Mouse (Mus musculus) olfactory bulb, adult 2 months (tissue): ENCODE data around the gene Xlr5c. TPM values are rescaled to one million over a fixed set of nuclear protein-coding genes. Genes with fewer than 3 reads are reported as not detected.
"Not testable (repeated sequence)": the region's sequence is repeated elsewhere in the genome, so short reads cannot be mapped to it uniquely, and the experiment has no call there.

Experiments
- H3K27ac ChIP-seq: fragments of 200-500 bp; 2 replicates; pipeline ENCODE4 v1.5.1; 2012; ENCODE audit warnings: low read depth, low read length; ENCODE audit not compliant: insufficient read depth
- H3K4me1 ChIP-seq: fragments of 200-500 bp; 2 replicates; pipeline ENCODE4 v1.6.1; 2012; ENCODE audit warnings: low read length; ENCODE audit not compliant: control insufficient read depth, insufficient read depth
- H3K4me3 ChIP-seq: fragments of 200-500 bp; 2 replicates; pipeline ENCODE4 v1.5.1; 2012; ENCODE audit warnings: mild to moderate bottlenecking, low read depth, low read length, moderate library complexity; ENCODE audit not compliant: insufficient read depth
- CTCF ChIP-seq: fragments of 200-500 bp; IDR thresholded peaks from 2 replicates; pipeline ENCODE4 v1.5.1; 2012; ENCODE audit warnings: low read depth, mild to moderate bottlenecking, low read length, moderate library complexity; ENCODE audit not compliant: insufficient read depth
- POLR2A ChIP-seq: fragments of 200-500 bp; IDR thresholded peaks from 2 replicates; pipeline ENCODE4 v1.6.1; 2012; ENCODE audit warnings: mild to moderate bottlenecking, low read depth, low read length, moderate library complexity; ENCODE audit not compliant: insufficient read depth
- WGBS: fragments of 180-500 bp; shearing (Covaris S2); methylation state at CpG from one replicate; pipeline ENCODE4 v1.1.7; 2018; 5-methylcytosine and 5-hydroxymethylcytosine counted together
- polyA plus RNA-seq: library from polyadenylated mRNA; stranded (reverse); fragments of >200 nt; gene quantifications from 2 replicates; pipeline ENCODE4 v1.2.4, GENCODE M21; 2012; ENCODE audit warnings: low replicate concordance; ENCODE audit not compliant: missing spikeins, insufficient read depth, insufficient read length

The Xlr5c gene
- polyA plus RNA-seq = not detected in 2 replicates

DNA sequence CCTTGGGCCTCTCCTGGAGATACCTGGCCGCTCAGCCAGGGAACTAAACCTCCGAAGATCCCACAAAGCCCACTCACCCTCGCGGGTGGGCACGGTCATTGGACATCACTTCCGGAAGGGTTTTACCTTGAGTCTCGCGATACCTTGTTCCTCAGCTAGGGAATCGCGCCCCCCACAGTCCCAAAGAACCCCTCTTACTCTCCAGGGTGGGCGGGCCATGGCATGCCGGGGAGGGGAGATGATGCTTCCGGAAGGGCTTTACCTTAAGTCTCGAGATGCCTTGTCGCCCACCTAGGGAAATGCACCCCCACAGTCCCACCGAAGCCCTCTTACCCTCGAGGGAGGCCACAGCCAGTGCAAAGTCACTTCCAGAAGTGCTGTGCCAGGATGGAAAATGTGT is at the start of gene Xlr5c, which contains the start of gene Xlr5a:
Gene Xlr5c, minus strand, starts transcription at position 101 of the 400 bp plus-strand sequence.
Gene Xlr5a, minus strand, starts transcription at position 101 of the 400 bp plus-strand sequence.
- H3K4me3 ChIP-seq, H3K4me1 ChIP-seq, H3K27ac ChIP-seq: not testable (repeated sequence)
- 95% methylated on average over 15 of the region's 17 CpGs for WGBS

DNA sequence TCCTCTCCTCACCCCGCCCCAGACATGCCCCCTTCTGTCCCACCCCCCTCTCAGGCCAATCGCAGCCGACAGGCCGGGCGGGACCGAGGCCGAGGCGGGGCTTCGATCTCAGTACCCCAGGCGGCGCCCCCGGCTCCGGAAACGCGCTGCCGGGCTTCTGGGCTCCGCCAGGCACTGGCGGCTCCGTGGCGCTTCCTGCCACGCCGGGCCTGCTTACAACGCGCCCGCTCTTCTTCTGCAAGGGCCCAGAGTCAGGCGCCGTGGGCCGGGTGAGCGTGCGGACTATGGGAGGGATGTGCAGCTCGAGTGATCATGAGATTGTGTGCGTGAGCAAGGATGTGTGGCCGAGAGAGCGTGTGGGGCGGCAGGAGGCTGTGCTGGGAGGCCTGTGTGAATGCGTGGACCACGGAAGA is 49.7 kb upstream of the Xlr5c start, which contains the start of gene Zfp275:
Gene Zfp275, plus strand, starts transcription at position 139 of the 413 bp plus-strand sequence.
- WGBS = 21% methylated on average over 37 of the region's 37 CpGs
- no peak for TF ChIP-seq CTCF
- peak; percentile 71 for TF ChIP-seq POLR2A
- Histone ChIP-seq H3K4me1 (peaks cover 5% of the 10 kb centered on the region; the same call in 1 of the 2 replicates), H3K4me3 (peak within 1 kb of the TSS; percentile 98), H3K27ac (no peak within 1 kb of the TSS)

DNA sequence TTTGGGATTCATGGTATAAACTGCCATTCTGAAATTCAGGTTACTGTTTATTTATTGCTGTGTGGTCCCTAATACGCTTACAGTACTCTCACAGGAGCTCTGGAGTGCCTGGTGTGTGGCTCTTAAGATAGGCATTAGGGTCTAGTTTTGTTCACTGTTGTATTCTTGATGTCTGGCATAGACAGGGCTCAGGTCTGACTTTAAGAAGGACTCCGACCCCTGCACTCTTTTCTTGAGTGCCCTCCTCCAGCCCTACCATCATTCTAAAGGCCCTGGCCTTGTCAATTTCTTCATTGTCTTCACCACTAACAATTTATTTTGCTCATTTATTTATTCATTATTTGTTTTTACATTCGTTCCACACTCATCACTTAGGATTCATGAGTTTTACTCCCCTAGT is 49.3 kb upstream of the Xlr5c start:
- H3K4me1 ChIP-seq = peaks cover 5% of the 10 kb centered on the region; the same call in 1 of the 2 replicates
- peak overlapping the region; percentile 98; the same call in 1 of the 2 replicates for H3K4me3 ChIP-seq
- WGBS = 32% methylated on average over 3 of the region's 3 CpGs
- no peak overlapping the region for H3K27ac ChIP-seq
- TF ChIP-seq POLR2A (no peak), CTCF (no peak)

DNA sequence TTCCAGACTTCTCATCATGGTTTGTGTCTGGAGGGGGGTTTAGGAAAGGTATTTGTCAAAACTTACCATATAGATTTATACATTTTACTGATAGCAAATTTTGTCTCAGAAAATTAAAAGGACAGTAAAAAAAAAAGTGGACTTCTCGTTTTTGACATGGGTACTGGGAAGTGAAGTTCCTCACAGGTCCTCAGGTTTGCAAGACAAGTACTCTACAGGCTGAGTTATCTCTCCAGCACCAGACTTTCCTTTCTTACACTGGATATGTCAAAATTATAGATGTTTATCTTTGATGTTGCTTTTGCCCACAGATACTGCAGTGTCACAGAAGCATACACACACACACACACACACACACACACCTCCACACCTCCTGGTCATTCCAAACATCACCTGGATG is 48.7 kb upstream of the Xlr5c start:
- 88% methylated on average over 1 of the region's 1 CpGs for WGBS
- Histone ChIP-seq H3K4me3 (no peak overlapping the region), H3K27ac (no peak overlapping the region), H3K4me1 (peaks cover 5% of the 10 kb centered on the region; the same call in 1 of the 2 replicates)
- TF ChIP-seq POLR2A = no peak
- no peak for TF ChIP-seq CTCF

DNA sequence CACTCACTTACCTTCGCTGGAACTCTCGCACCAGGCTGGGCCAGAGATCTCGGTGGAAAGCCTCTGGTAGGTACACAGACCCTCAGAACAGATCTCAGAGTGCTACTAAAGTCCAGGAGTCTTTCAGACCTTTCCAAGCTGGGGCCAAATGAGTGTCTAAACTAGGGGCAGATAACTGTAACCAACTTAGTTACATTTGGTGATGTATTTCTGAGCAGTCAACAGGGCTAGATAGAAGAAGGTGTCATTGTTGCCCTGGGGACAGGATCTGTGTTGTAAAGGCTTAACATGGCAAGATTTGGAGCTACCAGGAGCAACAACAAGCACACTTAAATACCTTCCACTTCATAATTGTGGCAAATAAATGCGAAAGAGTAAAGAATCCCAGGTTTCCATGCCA is 44.0 kb upstream of the Xlr5c start, which contains the start of gene Gm45015:
Gene Gm45015, minus strand, starts transcription at position 101 of the 400 bp plus-strand sequence.
- no peak within 1 kb of the TSS for H3K4me3 ChIP-seq
- H3K4me1 ChIP-seq = no peaks in the 10 kb centered on the region
- no peak within 1 kb of the TSS for H3K27ac ChIP-seq
- 86% methylated on average over 4 of the region's 4 CpGs for WGBS
- TF ChIP-seq POLR2A (no peak), CTCF (no peak)

DNA sequence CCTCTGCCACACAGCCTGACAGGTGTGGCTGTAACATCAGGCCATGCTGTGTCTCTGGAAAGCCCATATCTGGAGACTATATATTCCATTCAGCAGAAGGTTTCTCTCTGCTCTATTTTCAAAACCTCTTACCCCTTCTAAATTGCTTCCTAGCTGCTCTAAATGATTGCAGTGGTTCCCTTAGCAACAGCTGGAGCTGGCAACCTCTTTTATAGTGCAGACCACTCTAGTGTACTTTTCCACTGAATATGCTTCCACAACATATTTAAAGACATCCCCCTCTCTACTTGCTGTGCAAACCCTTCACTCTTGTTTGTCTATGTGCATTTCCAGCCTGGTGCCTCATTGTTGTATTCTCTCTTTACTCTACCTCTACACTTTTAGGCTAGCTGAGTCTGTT is 40.8 kb upstream of the Xlr5c start:
- no peak overlapping the region for H3K4me3 ChIP-seq
- no peaks in the 10 kb centered on the region for H3K4me1 ChIP-seq
- no peak overlapping the region for H3K27ac ChIP-seq
- TF ChIP-seq CTCF (no peak), POLR2A (no peak)

DNA sequence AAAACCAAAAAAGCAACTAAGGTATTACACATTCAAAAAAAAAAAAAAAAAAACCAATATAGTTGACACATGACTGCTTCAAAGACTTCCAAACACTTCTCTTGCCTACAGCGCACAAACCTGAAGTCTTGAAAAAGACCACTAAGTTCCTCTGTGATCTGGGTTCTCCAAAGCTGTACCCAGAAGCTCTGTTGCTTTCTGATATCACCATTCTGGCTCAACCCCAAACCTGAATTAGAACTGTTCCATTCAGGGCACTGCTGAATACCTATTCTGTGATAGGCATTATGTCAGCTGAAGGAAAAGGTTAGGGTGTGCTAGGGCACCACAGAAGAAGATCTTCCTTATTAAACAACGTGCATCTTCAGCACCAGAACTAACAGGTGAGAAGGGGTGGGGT is 34.4 kb upstream of the Xlr5c start:
- Histone ChIP-seq H3K4me3 (no peak overlapping the region), H3K27ac (no peak overlapping the region), H3K4me1 (no peaks in the 10 kb centered on the region)
- 69% methylated on average over 2 of the region's 2 CpGs for WGBS
- no peak for TF ChIP-seq POLR2A
- TF ChIP-seq CTCF = no peak

DNA sequence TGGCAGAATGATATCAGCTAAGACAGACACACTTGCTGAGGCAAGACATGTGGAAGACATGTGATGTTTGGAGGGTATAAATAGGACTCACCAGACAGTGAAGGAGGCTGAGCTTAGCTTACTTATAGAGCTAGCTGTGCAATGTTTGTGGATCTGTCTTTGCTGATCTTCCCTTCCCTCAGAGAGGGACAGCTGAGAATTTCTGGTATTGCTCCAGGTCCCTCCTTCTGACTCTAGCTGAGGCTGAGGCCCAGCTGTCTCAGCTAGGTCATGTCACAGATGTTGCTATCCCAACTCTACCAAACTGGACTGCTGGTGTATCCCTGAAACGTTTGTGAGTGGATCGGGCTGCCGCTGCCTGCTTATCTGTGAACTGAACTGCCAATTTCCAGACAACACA is 28.3 kb upstream of the Xlr5c start:
- Histone ChIP-seq H3K4me3 (no peak overlapping the region), H3K4me1 (no peaks in the 10 kb centered on the region), H3K27ac (no peak overlapping the region)
- WGBS = 81% methylated on average over 3 of the region's 3 CpGs
- TF ChIP-seq POLR2A (no peak), CTCF (no peak)

DNA sequence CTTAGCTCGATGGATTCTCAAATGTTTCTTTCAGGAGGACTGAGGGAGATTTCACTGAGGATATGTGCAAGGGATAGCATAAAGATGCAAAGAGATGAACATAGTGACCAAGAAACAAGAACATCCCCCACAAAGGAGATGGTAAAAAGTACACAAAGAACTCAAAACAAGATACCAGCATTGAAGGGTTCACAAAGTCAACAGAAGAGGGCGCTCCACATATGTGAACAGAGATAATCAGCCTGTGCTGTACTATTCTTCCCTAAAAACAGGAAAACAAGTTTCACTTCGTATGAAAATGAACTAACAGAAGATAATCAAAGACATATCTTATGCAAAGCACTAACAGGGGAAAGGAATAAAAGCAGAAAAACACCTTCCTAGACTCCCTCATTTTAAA is 19.7 kb upstream of the Xlr5c start:
- H3K4me3 ChIP-seq = no peak overlapping the region
- no peak for TF ChIP-seq POLR2A
- TF ChIP-seq CTCF = no peak
- H3K4me1 ChIP-seq = no peaks in the 10 kb centered on the region
- no peak overlapping the region for H3K27ac ChIP-seq
- WGBS = 34% methylated on average over 3 of the region's 3 CpGs

DNA sequence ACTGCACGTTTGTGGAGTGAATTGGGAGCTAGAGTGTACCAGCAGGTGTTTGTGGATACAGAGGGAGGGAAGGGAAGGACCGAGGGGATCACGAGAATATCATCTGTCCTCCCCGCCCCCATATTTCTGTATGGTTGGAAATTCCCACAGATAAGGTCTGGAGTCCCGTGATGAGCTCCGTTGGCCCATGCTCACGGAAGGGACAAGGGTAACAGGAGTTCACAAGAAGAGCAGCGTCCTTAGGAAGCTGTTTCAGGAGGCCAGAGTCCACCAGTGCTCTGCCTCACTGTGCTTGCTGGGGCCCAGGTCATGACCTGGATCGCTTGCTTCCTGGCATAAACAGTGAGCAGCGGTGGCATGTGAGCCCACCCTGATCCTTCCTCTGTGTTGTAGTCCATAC is 3.0 kb upstream of the Xlr5c start:
- not testable (repeated sequence) for H3K27ac ChIP-seq, H3K4me1 ChIP-seq, H3K4me3 ChIP-seq
- whole genome bisulfite sequencing = 84% methylated on average over 10 of the region's 10 CpGs

DNA sequence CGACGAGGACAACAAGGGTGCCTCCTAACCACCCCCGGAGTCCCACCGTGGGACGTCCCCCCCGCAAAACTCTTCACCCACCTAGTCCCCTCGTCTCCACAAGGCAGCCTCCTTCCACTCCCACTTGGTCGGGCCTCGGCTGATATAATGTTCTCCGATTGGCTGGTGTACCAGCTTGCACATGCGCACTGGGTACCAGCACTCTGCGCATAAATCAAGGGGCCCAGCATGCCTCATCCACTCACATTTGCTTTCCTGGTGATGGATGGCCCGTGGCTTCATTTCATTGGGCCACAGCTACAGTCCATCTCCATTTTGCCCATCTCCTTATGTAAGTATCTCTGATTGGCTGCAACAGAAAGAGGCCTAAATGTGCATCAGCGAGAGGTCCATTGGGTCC is 27.5 kb downstream of the Xlr5c start, which contains the start of gene Xlr3c:
Gene Xlr3c, minus strand, starts transcription at position 121 of the 400 bp plus-strand sequence.
- H3K27ac ChIP-seq, H3K4me1 ChIP-seq, H3K4me3 ChIP-seq: not testable (repeated sequence)
- 94% methylated on average over 14 of the region's 14 CpGs for WGBS

DNA sequence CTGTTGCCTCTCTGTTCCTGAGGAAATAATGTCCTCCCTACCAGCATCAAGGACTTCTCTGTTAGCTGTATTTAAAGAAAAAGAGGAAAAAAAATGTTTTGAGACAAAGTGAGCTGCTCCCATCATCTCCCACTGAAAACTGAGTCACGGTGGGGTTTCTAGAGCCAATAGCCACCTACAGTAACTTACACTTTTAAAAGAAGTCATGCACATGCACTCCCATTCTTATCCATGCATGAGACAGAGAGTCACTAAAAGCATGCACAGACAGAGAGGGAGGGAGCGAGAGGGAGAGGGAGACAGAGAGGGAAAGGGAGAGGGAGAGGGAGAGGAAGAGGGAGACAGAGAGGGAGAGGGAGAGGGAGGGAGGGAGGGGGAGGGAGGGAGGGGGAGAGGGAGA is 30.3 kb downstream of the Xlr5c start:
- WGBS = 50% methylated on average over 1 of the region's 2 CpGs
- H3K27ac ChIP-seq, H3K4me1 ChIP-seq, H3K4me3 ChIP-seq: not testable (repeated sequence)

DNA sequence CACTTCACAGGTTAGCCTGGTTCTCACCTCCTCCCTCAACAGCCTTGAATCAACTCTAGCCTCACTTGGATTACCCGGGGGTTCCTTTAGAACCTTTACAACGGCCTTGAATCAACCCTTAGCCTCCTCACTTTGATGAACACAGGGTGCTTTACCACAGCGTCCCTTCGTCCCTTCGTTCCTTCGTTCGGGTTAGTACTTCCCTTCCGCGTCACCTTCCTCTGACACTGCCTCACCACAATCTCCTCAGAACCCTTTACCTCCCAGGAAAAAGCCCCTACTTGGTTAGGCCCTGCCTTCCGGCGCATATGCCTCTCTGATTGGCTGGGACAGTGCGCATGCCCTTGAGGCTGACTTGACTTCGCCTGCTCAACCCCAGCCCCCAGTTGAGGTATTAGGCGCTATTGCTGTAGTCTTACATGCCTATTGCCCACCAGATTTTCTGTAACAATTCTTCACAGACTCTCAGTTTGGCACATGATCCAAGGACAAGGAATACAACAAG is 49.9 kb downstream of the Xlr5c start, which contains the start of gene Xlr4c:
Gene Xlr4c, minus strand, starts transcription at position 310 of the 505 bp plus-strand sequence.
- not testable (repeated sequence) for H3K4me1 ChIP-seq, H3K27ac ChIP-seq, H3K4me3 ChIP-seq
- 89% methylated on average over 14 of the region's 14 CpGs for WGBS
